Mouse (Mus musculus) brain, adult 10 weeks (tissue): Measurements from ENCODE around the gene Prdm5. TPM values are rescaled to one million over a fixed set of nuclear protein-coding genes. Genes with fewer than 3 reads are reported as not detected.

Experiments used
- polyA plus RNA-seq: library from polyadenylated mRNA; stranded (reverse); fragments of 350-450 nt; fragmentation: Illumina TruSeq; extraction: RNeasy Lipid Tissue Mini Kit (QIAGEN cat#74804); gene quantifications from one replicate; pipeline ENCODE4 v1.2.3, GENCODE M21; 2015; ENCODE audit warnings: low read depth, low replicate concordance

Prdm5 gene
- 5.4 TPM for polyA plus RNA-seq

DNA sequence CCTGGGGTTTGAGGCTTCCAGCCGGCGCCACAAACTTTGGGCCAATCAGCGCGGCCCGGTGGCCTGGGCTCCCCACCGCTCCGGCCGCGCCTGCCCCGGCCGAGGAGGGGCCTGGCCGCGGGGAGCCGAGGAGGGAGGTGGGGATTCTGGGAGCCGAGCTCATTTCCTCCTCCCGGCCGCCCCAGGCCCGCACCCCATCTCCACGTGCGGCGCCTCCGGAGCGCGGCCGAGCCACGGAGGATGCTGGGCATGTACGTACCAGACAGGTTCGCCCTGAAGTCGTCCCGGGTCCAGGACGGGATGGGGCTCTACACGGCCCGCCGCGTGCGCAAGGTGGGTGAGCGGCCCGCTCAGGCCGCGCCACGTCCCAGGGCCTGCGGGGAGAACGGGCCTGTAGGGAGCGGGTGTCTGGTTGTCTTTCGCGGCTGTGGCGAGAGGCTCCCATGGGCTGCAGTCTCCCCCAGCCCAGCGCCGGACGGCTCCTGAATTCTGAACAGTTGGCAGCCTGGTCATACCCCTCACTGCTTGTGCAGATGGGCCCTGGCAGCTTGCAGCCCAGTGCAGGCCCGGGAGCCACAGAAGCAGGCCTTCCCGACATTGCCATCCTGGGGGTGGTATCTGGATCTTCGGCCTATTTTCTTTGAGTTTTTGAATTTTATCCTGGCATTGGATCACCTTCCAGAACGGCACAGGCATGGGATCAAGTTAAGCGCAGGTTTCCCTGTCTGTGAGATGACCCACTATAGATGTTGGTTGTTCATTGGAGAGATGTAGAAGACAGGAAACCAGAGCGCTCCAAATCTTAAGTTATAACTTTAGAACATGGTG lies at the start of gene Prdm5:
Gene Prdm5, plus strand, starts transcription at position 128 of the 828 bp plus-strand sequence.

DNA sequence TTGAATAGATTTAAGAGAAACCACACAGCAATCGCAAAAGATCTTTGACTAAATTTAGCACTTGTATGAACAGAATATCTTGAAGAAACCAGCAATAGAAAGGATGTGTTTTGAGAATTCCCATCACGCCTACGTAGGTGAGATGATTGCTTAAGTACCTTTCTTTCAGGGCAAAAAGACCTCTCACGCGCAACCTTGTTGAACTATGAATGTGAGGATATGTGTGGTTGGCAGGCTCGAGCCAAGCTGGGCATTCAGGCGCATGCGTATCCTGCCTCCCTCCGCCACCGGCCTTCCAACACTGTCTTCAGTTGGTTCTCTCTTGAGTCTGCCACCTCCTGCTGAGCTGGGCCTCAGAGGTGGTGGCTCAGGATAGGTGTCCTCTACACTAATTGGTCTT lies 173.5 kb downstream of the Prdm5 start, which contains the start of gene 4930544G11Rik:
Gene 4930544G11Rik, plus strand, starts transcription at position 301 of the 400 bp plus-strand sequence.

Other genes starting within 250 kb of the Prdm5 start
- 7.6 TPM for gene Ndnf, start 107.4 kb upstream of the Prdm5 start, polyA plus RNA-seq
- not detected for gene 4930544G11Rik, start 173.6 kb downstream of the Prdm5 start, polyA plus RNA-seq